Mouse (Mus musculus): ENCODE results near the gene Gm45808. TPM values are rescaled to one million over a fixed set of nuclear protein-coding genes. Genes with fewer than 3 reads are reported as not detected.

Gene Gm45808
- polyA plus RNA-seq, 1 experiment from 2014 or later = not detected

GRCm38 (mm10) chr7:45437521-45438276 is 48.9 kb downstream of the Gm45808 start, which contains the start of gene Ruvbl2:
Gene Ruvbl2 (minus strand): TSS chr7:45438096.
- Histone ChIP-seq H3K9ac (ENCODE audit: low read depth, low read length) (peak within 1 kb of the TSS; percentile 46), H3K4me2 (peak within 1 kb of the TSS; percentile 96), H3K9me3 (replicated peaks; ENCODE audit: control insufficient read depth, low read length) (no peaks in the 10 kb centered on the region), H3K4me1 (ENCODE audit: control insufficient read depth, insufficient read depth, low read length) (peaks cover 38% of the 10 kb centered on the region), H3K27me3 (ENCODE audit: control insufficient read depth, insufficient read depth, low read length) (no peaks in the 10 kb centered on the region), H3K36me3 (ENCODE audit: control insufficient read depth, insufficient read depth, low read length) (peaks cover 13% of the 10 kb centered on the region), H3K27ac (ENCODE audit: low read depth, low read length) (no peak within 1 kb of the TSS), H3K4me3 (ENCODE audit: low read depth, low read length) (no peak within 1 kb of the TSS; the same call in 1 of the 2 replicates)
- WGBS (ENCODE audit: insufficient replicate concordance) = 17% methylated on average over 19 of the region's 19 CpGs
- no peak for ATAC-seq (replicated peaks; ENCODE audit: insufficient number of reproducible peaks, low FRiP score, low TSS enrichment)

GRCm38 (mm10) chr7:45437046-45437445 is 49.6 kb downstream of the Gm45808 start:
- H3K4me3 ChIP-seq (ENCODE audit: low read depth, low read length) = no peak overlapping the region; the same call in 1 of the 2 replicates
- H3K9ac ChIP-seq (ENCODE audit: low read depth, low read length) = no peak overlapping the region
- H3K9me3 ChIP-seq (replicated peaks; ENCODE audit: control insufficient read depth, low read length) = no peaks in the 10 kb centered on the region
- H3K4me1 ChIP-seq (ENCODE audit: control insufficient read depth, insufficient read depth, low read length) = peaks cover 38% of the 10 kb centered on the region
- no peak overlapping the region for H3K27ac ChIP-seq (ENCODE audit: low read depth, low read length)
- no peaks in the 10 kb centered on the region for H3K27me3 ChIP-seq (ENCODE audit: control insufficient read depth, insufficient read depth, low read length)
- H3K36me3 ChIP-seq (ENCODE audit: control insufficient read depth, insufficient read depth, low read length) = peaks cover 11% of the 10 kb centered on the region
- 20% methylated on average over 6 of the region's 6 CpGs for WGBS (ENCODE audit: insufficient replicate concordance)
- ATAC-seq (replicated peaks; ENCODE audit: insufficient number of reproducible peaks, low FRiP score, low TSS enrichment) = no peak
- H3K4me2 ChIP-seq = peak overlapping the region; percentile 96

GRCm38 (mm10) chr7:45436444-45436843 is 50.2 kb downstream of the Gm45808 start:
- Histone ChIP-seq H3K4me1 (ENCODE audit: control insufficient read depth, insufficient read depth, low read length) (peaks cover 38% of the 10 kb centered on the region), H3K4me2 (peak overlapping the region; percentile 96), H3K4me3 (ENCODE audit: low read depth, low read length) (peak overlapping the region; percentile 86), H3K9me3 (replicated peaks; ENCODE audit: control insufficient read depth, low read length) (no peaks in the 10 kb centered on the region), H3K9ac (ENCODE audit: low read depth, low read length) (no peak overlapping the region), H3K36me3 (ENCODE audit: control insufficient read depth, insufficient read depth, low read length) (peaks cover 7% of the 10 kb centered on the region), H3K27me3 (ENCODE audit: control insufficient read depth, insufficient read depth, low read length) (no peaks in the 10 kb centered on the region), H3K27ac (ENCODE audit: low read depth, low read length) (no peak overlapping the region)
- no peak for ATAC-seq (replicated peaks; ENCODE audit: insufficient number of reproducible peaks, low FRiP score, low TSS enrichment)
- WGBS (ENCODE audit: insufficient replicate concordance) = 81% methylated on average over 5 of the region's 5 CpGs

GRCm38 (mm10) chr7:45435038-45435437 is 51.6 kb downstream of the Gm45808 start:
- peak overlapping the region; percentile 86 for H3K4me3 ChIP-seq (ENCODE audit: low read depth, low read length)

DNA sequence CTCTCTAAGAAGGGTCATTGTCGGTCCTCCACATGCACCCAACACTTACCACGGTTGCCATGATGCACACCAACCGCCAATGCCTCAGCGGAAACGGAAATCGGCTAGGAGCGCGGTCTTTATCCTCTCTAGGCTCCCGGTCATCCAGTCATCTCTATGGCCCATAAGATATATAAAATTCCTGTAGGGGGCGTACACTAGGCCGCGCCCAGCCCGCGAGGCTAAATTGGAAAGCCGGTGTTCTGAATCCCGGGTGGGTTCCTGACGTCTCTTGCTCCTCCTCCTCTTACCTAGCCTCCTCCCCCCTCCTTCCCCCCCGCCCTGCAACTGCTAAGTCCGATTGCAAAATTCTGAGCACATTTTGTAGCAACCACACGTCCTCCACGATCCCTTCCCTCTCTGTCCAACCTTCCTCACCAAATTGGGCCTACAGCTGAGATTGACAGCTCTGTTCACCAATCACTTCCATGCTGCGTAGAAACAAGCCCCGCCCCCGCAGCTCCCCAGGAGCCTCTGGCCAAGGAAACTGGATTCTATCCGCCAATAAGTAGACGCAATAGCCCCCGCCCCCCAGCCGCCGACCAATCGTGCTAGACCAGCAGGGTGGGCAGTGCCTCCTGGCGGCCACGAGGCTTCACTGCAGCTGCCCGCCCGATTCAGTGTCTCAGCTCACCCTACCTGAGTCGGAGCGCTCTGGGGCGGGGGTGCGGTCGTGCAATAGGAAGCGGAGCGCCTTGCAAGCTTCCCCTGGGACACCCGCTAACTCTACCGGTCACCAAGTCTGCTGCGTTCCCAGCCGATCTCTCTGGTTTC is 52.2 kb downstream of the Gm45808 start, which contains the start of gene Gys1:
Gene Gys1, plus strand, starts transcription at position 642 of the 813 bp plus-strand sequence.
- peak; percentile 93 for ATAC-seq (replicated peaks; ENCODE audit: insufficient number of reproducible peaks, low FRiP score, low TSS enrichment)
- Histone ChIP-seq H3K9ac (ENCODE audit: low read depth, low read length) (peak within 1 kb of the TSS; percentile 95), H3K4me2 (peak within 1 kb of the TSS; percentile 96), H3K4me1 (ENCODE audit: control insufficient read depth, insufficient read depth, low read length) (peaks cover 38% of the 10 kb centered on the region), H3K4me3 (ENCODE audit: low read depth, low read length) (peak within 1 kb of the TSS; percentile 86), H3K27ac (ENCODE audit: low read depth, low read length) (peak within 1 kb of the TSS; percentile 91), H3K27me3 (ENCODE audit: control insufficient read depth, insufficient read depth, low read length) (no peaks in the 10 kb centered on the region), H3K9me3 (replicated peaks; ENCODE audit: control insufficient read depth, low read length) (no peaks in the 10 kb centered on the region), H3K36me3 (ENCODE audit: control insufficient read depth, insufficient read depth, low read length) (peaks cover 6% of the 10 kb centered on the region; the same call in 1 of the 2 replicates)
- 1% methylated on average over 45 of the region's 45 CpGs for WGBS (ENCODE audit: insufficient replicate concordance)

More at GRCm38 (mm10) chr7:45435038-45435437, 51.6 kb downstream of the Gm45808 start:
- H3K9me3 ChIP-seq (replicated peaks; ENCODE audit: control insufficient read depth, low read length) = no peaks in the 10 kb centered on the region
- WGBS (ENCODE audit: insufficient replicate concordance) = 2% methylated on average over 16 of the region's 16 CpGs
- peak overlapping the region; percentile 95 for H3K9ac ChIP-seq (ENCODE audit: low read depth, low read length)
- peaks cover 2% of the 10 kb centered on the region; the same call in 1 of the 2 replicates for H3K36me3 ChIP-seq (ENCODE audit: control insufficient read depth, insufficient read depth, low read length)
- H3K27ac ChIP-seq (ENCODE audit: low read depth, low read length) = peak overlapping the region; percentile 84
- peaks cover 38% of the 10 kb centered on the region for H3K4me1 ChIP-seq (ENCODE audit: control insufficient read depth, insufficient read depth, low read length)
- no peak for ATAC-seq (replicated peaks; ENCODE audit: insufficient number of reproducible peaks, low FRiP score, low TSS enrichment)
- H3K4me2 ChIP-seq = peak overlapping the region; percentile 96
- no peaks in the 10 kb centered on the region for H3K27me3 ChIP-seq (ENCODE audit: control insufficient read depth, insufficient read depth, low read length)

- 2% methylated on average over 7 of the region's 7 CpGs for WGBS (ENCODE audit: insufficient replicate concordance)
- H3K27ac ChIP-seq (ENCODE audit: low read depth, low read length) = peak overlapping the region; percentile 91; the same call in 1 of the 2 replicates
Observed at GRCm38 (mm10) chr7:45433835-45434202, 52.8 kb downstream of the Gm45808 start.

DNA sequence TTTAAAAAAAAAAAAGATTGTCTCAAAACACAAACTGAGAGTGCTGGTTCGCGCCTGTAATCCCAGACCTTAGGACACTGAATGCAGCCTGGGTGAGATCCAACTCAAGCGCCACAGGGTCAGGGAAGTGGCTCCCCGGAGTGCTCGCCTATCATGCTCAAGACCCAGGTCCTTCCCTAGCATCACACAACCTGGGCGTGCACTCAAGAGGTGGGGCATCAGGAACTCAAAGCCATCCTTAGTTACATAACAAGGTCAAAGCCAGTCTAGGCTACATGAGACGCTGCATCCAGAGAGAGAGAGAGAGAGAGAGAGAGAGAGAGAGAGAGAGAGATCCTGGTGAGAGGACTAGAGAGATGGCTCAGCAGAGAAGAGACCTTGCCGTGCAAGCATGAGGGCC is 60.1 kb downstream of the Gm45808 start:
- Histone ChIP-seq H3K27ac (ENCODE audit: low read depth, low read length) (no peak overlapping the region), H3K9me3 (replicated peaks; ENCODE audit: control insufficient read depth, low read length) (no peaks in the 10 kb centered on the region), H3K36me3 (ENCODE audit: control insufficient read depth, insufficient read depth, low read length) (peaks cover 42% of the 10 kb centered on the region), H3K4me3 (ENCODE audit: low read depth, low read length) (no peak overlapping the region), H3K9ac (ENCODE audit: low read depth, low read length) (no peak overlapping the region), H3K27me3 (ENCODE audit: control insufficient read depth, insufficient read depth, low read length) (no peaks in the 10 kb centered on the region), H3K4me2 (no peak overlapping the region), H3K4me1 (ENCODE audit: control insufficient read depth, insufficient read depth, low read length) (no peaks in the 10 kb centered on the region)
- no peak for ATAC-seq (replicated peaks; ENCODE audit: insufficient number of reproducible peaks, low FRiP score, low TSS enrichment)
- 90% methylated on average over 8 of the region's 8 CpGs for WGBS (ENCODE audit: insufficient replicate concordance)

More at GRCm38 (mm10) chr7:45433835-45434202, 52.8 kb downstream of the Gm45808 start:
- H3K36me3 ChIP-seq (ENCODE audit: control insufficient read depth, insufficient read depth, low read length) = peaks cover 10% of the 10 kb centered on the region; the same call in 1 of the 2 replicates
- H3K4me1 ChIP-seq (ENCODE audit: control insufficient read depth, insufficient read depth, low read length) = peaks cover 38% of the 10 kb centered on the region
- peak overlapping the region; percentile 86 for H3K4me3 ChIP-seq (ENCODE audit: low read depth, low read length)
- no peaks in the 10 kb centered on the region for H3K27me3 ChIP-seq (ENCODE audit: control insufficient read depth, insufficient read depth, low read length)
- peak overlapping the region; percentile 87 for H3K9ac ChIP-seq (ENCODE audit: low read depth, low read length)
- peak overlapping the region; percentile 96 for H3K4me2 ChIP-seq
- H3K9me3 ChIP-seq (replicated peaks; ENCODE audit: control insufficient read depth, low read length) = no peaks in the 10 kb centered on the region
- no peak for ATAC-seq (replicated peaks; ENCODE audit: insufficient number of reproducible peaks, low FRiP score, low TSS enrichment)

- peaks cover 32% of the 10 kb centered on the region for H3K36me3 ChIP-seq (ENCODE audit: control insufficient read depth, insufficient read depth, low read length)
- H3K27ac ChIP-seq (ENCODE audit: low read depth, low read length) = no peak overlapping the region
- no peak overlapping the region for H3K4me2 ChIP-seq
- peaks cover 52% of the 10 kb centered on the region for H3K27me3 ChIP-seq (ENCODE audit: control insufficient read depth, insufficient read depth, low read length)
- no peak overlapping the region for H3K4me3 ChIP-seq (ENCODE audit: low read depth, low read length)
- no peaks in the 10 kb centered on the region for H3K9me3 ChIP-seq (replicated peaks; ENCODE audit: control insufficient read depth, low read length)
- no peak for ATAC-seq (replicated peaks; ENCODE audit: insufficient number of reproducible peaks, low FRiP score, low TSS enrichment)
- H3K9ac ChIP-seq (ENCODE audit: low read depth, low read length) = no peak overlapping the region
- H3K4me1 ChIP-seq (ENCODE audit: control insufficient read depth, insufficient read depth, low read length) = peaks cover 10% of the 10 kb centered on the region; the same call in 1 of the 2 replicates
- 88% methylated on average over 14 of the region's 14 CpGs for WGBS (ENCODE audit: insufficient replicate concordance)
Observed at GRCm38 (mm10) chr7:45421194-45421593, 65.4 kb downstream of the Gm45808 start.

All from heart, embryonic 11.5 days (tissue).